In the genomic region with DNA sequence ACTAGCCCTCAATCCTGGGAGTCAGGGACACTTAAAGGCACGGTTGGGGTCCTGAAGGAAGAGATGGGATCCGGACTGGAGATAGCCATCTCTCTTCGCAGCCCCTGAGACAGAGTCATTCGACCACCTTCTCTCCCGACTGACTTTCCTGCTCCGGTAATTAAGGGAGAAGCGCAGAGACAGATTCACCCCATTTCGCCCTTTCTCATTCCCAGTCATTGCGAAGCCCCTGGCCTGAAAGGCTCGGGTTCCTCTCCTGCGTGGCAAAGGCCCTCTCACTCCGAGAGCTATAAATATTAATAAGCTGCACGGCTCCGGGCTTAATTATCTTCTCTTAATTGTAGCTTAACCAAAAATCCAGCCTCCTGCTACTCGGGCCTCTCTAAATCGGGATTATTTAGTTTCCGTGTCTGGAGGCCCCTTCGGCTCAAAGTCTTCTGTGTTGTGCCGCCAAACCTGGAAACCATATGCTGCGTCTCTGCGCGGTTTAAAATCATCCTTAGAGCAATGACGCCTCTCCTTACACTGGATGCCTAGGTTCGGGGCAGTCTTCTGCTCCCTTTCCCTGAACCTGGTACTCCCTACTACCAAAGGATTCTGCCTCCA, we compare ENCODE assay signal across 8 mouse cellular contexts.
DNase-seq lines count a peak whose midpoint lies in the region; ATAC-seq and TF ChIP-seq lines count a peak whose summit lies in the region.

No protein-coding gene starts in this region.

- no peaks in the 10 kb centered on the region for H3K9me3 ChIP-seq in forebrain, embryonic 16.5 days (ENCODE audit: control insufficient read depth, low read length)
- H3K9me3 ChIP-seq in liver, embryonic 14.5 days (ENCODE audit: control insufficient read depth, low read length) = no peaks in the 10 kb centered on the region

- H3K27ac ChIP-seq in gastrocnemius, adult 2 months = no peak overlapping the region
- H3K27ac ChIP-seq in forebrain, embryonic 16.5 days (ENCODE audit: low read length) = no peak overlapping the region
- H3K27ac ChIP-seq in liver, embryonic 14.5 days = no peak overlapping the region

- H3K4me1 ChIP-seq in forebrain, embryonic 16.5 days (replicated peaks; ENCODE audit: control insufficient read depth, insufficient read depth, low read length) = peaks cover 25% of the 10 kb centered on the region
- H3K4me1 ChIP-seq in liver, embryonic 14.5 days (replicated peaks; ENCODE audit: control insufficient read depth in 2 of 2, insufficient read depth in 2 of 2, low read length in 1 of 2) = no peaks in the 10 kb centered on the region

- DNase-seq in gastrocnemius, adult 2 months = no peak
- no peak for DNase-seq in gastrocnemius, postnatal 4 days (ENCODE audit: low spot score in 2 of 2)
- peak; percentile 17 to 33 for DNase-seq in B cell, adult 2 months
- DNase-seq in liver, embryonic 14.5 days (ENCODE audit: low read depth in 3 of 3, low spot score in 3 of 3) = no peak
- no peak for DNase-seq in adrenal gland, postnatal 4 days (ENCODE audit: low spot score in 2 of 2)
- DNase-seq in urinary bladder, postnatal 14 days (ENCODE audit: low spot score) = no peak
- DNase-seq in cerebellum, adult 8-10 months = no peak

- TF ChIP-seq EP300 in liver, embryonic 14.5 days (IDR thresholded peaks at IDR 0.05; ENCODE audit: low read depth) = no peak

- peak overlapping the region; percentile 69 for H3K4me3 ChIP-seq in gastrocnemius, adult 2 months
- peak overlapping the region; percentile 45 for H3K4me3 ChIP-seq in forebrain, embryonic 16.5 days (replicated peaks; ENCODE audit: low read length)
- H3K4me3 ChIP-seq in liver, embryonic 14.5 days (ENCODE audit: insufficient read depth in 1 of 2, low read depth in 2 of 2, low read length in 2 of 2) = no peak overlapping the region

- H3K36me3 ChIP-seq in forebrain, embryonic 16.5 days (ENCODE audit: control insufficient read depth, insufficient read depth) = no peaks in the 10 kb centered on the region
- H3K36me3 ChIP-seq in liver, embryonic 14.5 days (replicated peaks; ENCODE audit: control insufficient read depth, insufficient read depth, low read depth) = no peaks in the 10 kb centered on the region

- 2% methylated on average over 24 of the region's 24 CpGs for WGBS in forebrain, embryonic 16.5 days
- 4% methylated on average over 24 of the region's 24 CpGs for WGBS in liver, embryonic 14.5 days (ENCODE audit: insufficient replicate concordance)

- ATAC-seq in forebrain, embryonic 16.5 days = peak; percentile 11
- ATAC-seq in liver, embryonic 14.5 days (ENCODE audit: insufficient read depth) = no peak

- TF ChIP-seq CTCF in gastrocnemius, adult 2 months (IDR thresholded peaks at IDR 0.05) = no peak
- no peak for TF ChIP-seq CTCF in liver, embryonic 14.5 days (IDR thresholded peaks at IDR 0.05; ENCODE audit: low read depth)

- H3K27me3 ChIP-seq in forebrain, embryonic 16.5 days (replicated peaks; ENCODE audit: control insufficient read depth, insufficient read depth, low read length) = peaks cover 2% of the 10 kb centered on the region; the same call in 1 of the 2 replicates
- peaks cover 52% of the 10 kb centered on the region for H3K27me3 ChIP-seq in liver, embryonic 14.5 days (ENCODE audit: control insufficient read depth, insufficient read depth, low read length)

- peak overlapping the region; percentile 55 for H3K9ac ChIP-seq in forebrain, embryonic 16.5 days (replicated peaks; ENCODE audit: low read depth, low read length)
- no peak overlapping the region for H3K9ac ChIP-seq in liver, embryonic 14.5 days (replicated peaks)

- H3K4me2 ChIP-seq in forebrain, embryonic 16.5 days (ENCODE audit: low read length) = peak overlapping the region; percentile 84
- H3K4me2 ChIP-seq in liver, embryonic 14.5 days (ENCODE audit: low read depth) = peak overlapping the region; percentile 0; the same call in 1 of the 2 replicates

- intact Hi-C loops in gastrocnemius, adult 2 months (cut with DNase I) = no loop called here

Comparison
In these comparisons a context has a peak if more than half of its experiments do, and no peak if none do; other contexts are left out.
1. DNase-seq: peak in B cell, adult 2 months (2 of 2); none in gastrocnemius, adult 2 months (single experiment), gastrocnemius, postnatal 4 days (0 of 2), liver, embryonic 14.5 days (0 of 3), adrenal gland, postnatal 4 days (0 of 2), urinary bladder, postnatal 14 days (single experiment) and cerebellum, adult 8-10 months (single experiment).
2. H3K4me3 ChIP-seq: peak in gastrocnemius, adult 2 months (single experiment) and forebrain, embryonic 16.5 days (single experiment); none in liver, embryonic 14.5 days (0 of 2).